Mouse (Mus musculus) neural tube, embryonic 10.5 days (tissue): ENCODE results near the gene Strap.
"Not testable (repeated sequence)": the region's sequence is repeated elsewhere in the genome, so short reads cannot be mapped to it uniquely, and the experiment has no call there.

Source experiments
- DNase-seq: peaks from one replicate; pipeline ENCODE4 v3.0.0-alpha.2; 2017; ENCODE audit warnings: low spot score; ENCODE audit errors: extremely low spot score

Gene Strap

GRCm38 (mm10) chr6:137734846-137735609 is at the start of gene Strap:
Strap (plus strand) TSS chr6:137735078.
- peak; percentile 99 for DNase-seq

- no peak for DNase-seq
Observed at GRCm38 (mm10) chr6:137687667-137688066, 47.2 kb upstream of the Strap start.

- no peak for DNase-seq
Observed at GRCm38 (mm10) chr6:137688079-137688478, 46.8 kb upstream of the Strap start.

GRCm38 (mm10) chr6:137688506-137689105 is 46.3 kb upstream of the Strap start:
- DNase-seq, result no peak

- no peak for DNase-seq
Observed at GRCm38 (mm10) chr6:137690550-137691119, 44.2 kb upstream of the Strap start.

GRCm38 (mm10) chr6:137694310-137694709 is 40.6 kb upstream of the Strap start:
- no peak for DNase-seq

GRCm38 (mm10) chr6:137695046-137695445 is 39.8 kb upstream of the Strap start:
- no peak for DNase-seq

GRCm38 (mm10) chr6:137696445-137697204 is 38.3 kb upstream of the Strap start:
- DNase-seq, result no peak

GRCm38 (mm10) chr6:137699434-137699833 is 35.4 kb upstream of the Strap start:
- DNase-seq, result no peak

GRCm38 (mm10) chr6:137702186-137702585 is 32.7 kb upstream of the Strap start:
- DNase-seq, result no peak

GRCm38 (mm10) chr6:137702918-137703317 is 32.0 kb upstream of the Strap start:
- DNase-seq, result no peak

- no peak for DNase-seq
Observed at GRCm38 (mm10) chr6:137703431-137703830, 31.4 kb upstream of the Strap start.

- no peak for DNase-seq
Observed at GRCm38 (mm10) chr6:137704300-137704939, 30.5 kb upstream of the Strap start.

GRCm38 (mm10) chr6:137706209-137706608 is 28.7 kb upstream of the Strap start:
- no peak for DNase-seq

- DNase-seq, result not testable (repeated sequence)
Observed at GRCm38 (mm10) chr6:137708726-137709405, 26.0 kb upstream of the Strap start.

- DNase-seq, result no peak
Observed at GRCm38 (mm10) chr6:137710179-137711037, 24.5 kb upstream of the Strap start.

GRCm38 (mm10) chr6:137712654-137713309 is 22.1 kb upstream of the Strap start:
- no peak for DNase-seq

GRCm38 (mm10) chr6:137713310-137713664 is 21.6 kb upstream of the Strap start:
- DNase-seq, result no peak

GRCm38 (mm10) chr6:137716802-137717201 is 18.1 kb upstream of the Strap start:
- no peak for DNase-seq
